Mouse (Mus musculus) limb, embryonic 10.5 days (tissue): ENCODE results near the gene 2200002D01Rik. TPM values are rescaled to one million over a fixed set of nuclear protein-coding genes. Genes with fewer than 3 reads are reported as not detected.

Experiments used
- DNase-seq: peaks from one replicate; pipeline ENCODE4 v3.0.0-alpha.2; 2017; ENCODE audit warnings: low spot score
- H3K27ac ChIP-seq: fragments of 300-500 bp; sonication (generic); 2 replicates; pipeline ENCODE4 v1.5.1; 2016; ENCODE audit warnings: mild to moderate bottlenecking
- H3K27me3 ChIP-seq: fragments of 300-500 bp; sonication (generic); 2 replicates; pipeline ENCODE4 v1.6.1; 2016; ENCODE audit warnings: low read depth, mild to moderate bottlenecking; ENCODE audit not compliant: poor library complexity, severe bottlenecking
- H3K36me3 ChIP-seq: fragments of 300-500 bp; sonication (generic); 2 replicates; pipeline ENCODE4 v1.6.1; 2016; ENCODE audit warnings: mild to moderate bottlenecking, moderate library complexity
- H3K4me1 ChIP-seq: fragments of 300-500 bp; sonication (generic); 2 replicates; pipeline ENCODE4 v1.6.1; 2016
- H3K4me3 ChIP-seq: fragments of 300-500 bp; sonication (generic); 2 replicates; pipeline ENCODE4 v1.5.1; 2016; ENCODE audit warnings: mild to moderate bottlenecking, moderate library complexity
- H3K9me3 ChIP-seq: fragments of 300-500 bp; sonication (generic); replicated peaks from 2 replicates; pipeline ENCODE4 v1.6.1; 2016; ENCODE audit warnings: mild to moderate bottlenecking
- WGBS: fragments of 180-500 bp; shearing (Covaris S2); methylation state at CpG from one replicate; pipeline ENCODE4 v1.1.7; 2016; 5-methylcytosine and 5-hydroxymethylcytosine counted together
- polyA plus RNA-seq: library from polyadenylated mRNA; unstranded; fragments of >200 nt; fragmentation: Nextera tagmentation; extraction: Ambion mirVana; gene quantifications from 2 replicates; pipeline ENCODE4 v1.2.1, GENCODE M21; 2016

The 2200002D01Rik gene
- polyA plus RNA-seq, 1 experiment from 2014 or later, result 2.6 TPM

DNA sequence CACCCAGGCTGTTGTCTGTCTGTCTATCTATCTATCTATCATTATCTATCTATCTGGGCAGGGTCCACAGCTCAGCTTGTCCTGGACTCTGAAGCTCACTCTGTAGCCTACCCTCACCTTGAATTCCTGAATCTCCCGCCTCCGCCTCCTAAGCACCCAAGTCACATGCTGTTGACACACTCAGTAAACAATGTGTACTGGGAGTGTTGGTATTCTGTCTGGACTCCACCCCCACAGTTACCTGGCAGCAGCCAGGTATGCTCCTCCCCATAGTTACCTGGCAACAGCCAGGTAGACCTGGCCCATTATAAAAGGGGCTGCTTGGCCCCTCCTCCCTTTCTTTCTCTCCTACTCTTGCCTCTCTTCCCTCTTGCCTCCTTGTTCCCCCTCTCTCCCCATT is 39.8 kb upstream of the 2200002D01Rik start:
- no peaks in the 10 kb centered on the region for H3K9me3 ChIP-seq
- WGBS, result 90% methylated on average over 2 of the region's 2 CpGs
- peaks cover 48% of the 10 kb centered on the region for H3K27me3 ChIP-seq

DNA sequence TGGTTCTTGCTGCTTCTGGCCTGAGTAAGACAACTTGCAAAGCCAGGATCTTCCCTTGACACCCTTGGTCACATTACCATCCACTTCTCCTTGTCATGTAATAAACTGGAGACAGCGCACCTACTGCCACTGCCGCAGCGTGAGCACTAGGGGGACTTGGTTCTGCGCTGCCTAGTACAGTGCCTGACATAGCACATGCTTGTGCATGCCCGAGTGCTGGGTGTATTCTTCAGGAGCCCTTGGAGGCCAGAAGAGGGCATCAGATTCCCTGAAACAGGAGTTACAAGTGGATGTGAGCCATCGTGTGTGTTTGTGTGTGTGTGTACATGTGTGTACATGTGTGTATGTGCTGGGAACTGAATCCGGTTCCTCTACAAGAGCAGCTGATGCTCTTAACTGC is 39.2 kb upstream of the 2200002D01Rik start:
- WGBS, result 91% methylated on average over 7 of the region's 7 CpGs
- no peaks in the 10 kb centered on the region for H3K36me3 ChIP-seq
- no peak overlapping the region for H3K27ac ChIP-seq
- peaks cover 53% of the 10 kb centered on the region for H3K27me3 ChIP-seq
- DNase-seq, result no peak
- H3K4me1 ChIP-seq, result peaks cover 45% of the 10 kb centered on the region
- no peak overlapping the region for H3K4me3 ChIP-seq
- H3K9me3 ChIP-seq, result no peaks in the 10 kb centered on the region

More for the DNA sequence above, 39.8 kb upstream of the 2200002D01Rik start:
- no peaks in the 10 kb centered on the region for H3K36me3 ChIP-seq
- DNase-seq, result no peak
- no peak overlapping the region for H3K27ac ChIP-seq
- H3K4me3 ChIP-seq, result no peak overlapping the region
- H3K4me1 ChIP-seq, result peaks cover 47% of the 10 kb centered on the region

DNA sequence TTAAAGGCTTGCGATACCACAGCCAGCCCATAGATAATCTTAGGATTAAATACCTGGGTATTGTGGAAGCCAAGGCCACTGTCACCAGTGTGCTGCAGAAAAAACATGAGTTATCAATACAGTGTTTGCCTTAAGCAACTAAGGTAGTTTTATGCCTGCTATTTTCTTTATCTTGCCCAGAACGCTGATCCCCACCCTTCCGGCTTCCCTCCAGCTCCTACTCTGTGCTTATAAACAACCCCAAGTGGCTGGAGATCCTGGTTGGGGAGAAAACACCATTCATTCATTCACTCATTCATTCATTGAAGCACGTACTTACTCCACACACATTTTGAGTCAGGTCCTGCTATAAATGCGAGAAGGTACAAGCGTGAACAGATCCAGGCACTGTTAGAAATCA is 36.3 kb upstream of the 2200002D01Rik start:
- peaks cover 70% of the 10 kb centered on the region for H3K27me3 ChIP-seq
- 92% methylated on average over 6 of the region's 6 CpGs for WGBS
- no peaks in the 10 kb centered on the region for H3K9me3 ChIP-seq
- H3K36me3 ChIP-seq, result no peaks in the 10 kb centered on the region
- H3K27ac ChIP-seq, result no peak overlapping the region
- peaks cover 41% of the 10 kb centered on the region for H3K4me1 ChIP-seq
- no peak overlapping the region for H3K4me3 ChIP-seq
- no peak for DNase-seq

DNA sequence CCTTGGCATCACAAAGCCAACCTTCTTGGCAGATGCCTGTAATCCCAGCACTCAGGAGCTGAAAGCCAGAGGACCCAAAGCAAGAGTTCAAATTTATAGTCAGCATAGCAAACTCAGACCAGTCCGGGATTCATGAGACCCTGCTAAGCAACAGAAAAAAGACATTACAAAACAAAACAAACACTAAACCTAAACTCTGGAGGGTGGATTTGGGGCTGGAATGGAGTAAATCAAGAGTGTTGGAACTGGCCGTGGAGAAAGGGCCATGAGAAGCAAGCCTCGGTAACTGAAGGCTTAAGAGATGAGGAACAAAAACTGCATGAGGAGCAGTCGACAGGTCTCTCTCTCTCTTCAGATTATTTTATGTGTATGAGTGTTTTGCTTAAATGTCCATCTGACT is 35.6 kb upstream of the 2200002D01Rik start:
- H3K9me3 ChIP-seq, result no peaks in the 10 kb centered on the region
- H3K27me3 ChIP-seq, result peaks cover 72% of the 10 kb centered on the region
- no peaks in the 10 kb centered on the region for H3K36me3 ChIP-seq
- H3K27ac ChIP-seq, result no peak overlapping the region
- WGBS, result 90% methylated on average over 4 of the region's 4 CpGs
- peaks cover 35% of the 10 kb centered on the region for H3K4me1 ChIP-seq
- no peak overlapping the region for H3K4me3 ChIP-seq
- DNase-seq, result no peak

DNA sequence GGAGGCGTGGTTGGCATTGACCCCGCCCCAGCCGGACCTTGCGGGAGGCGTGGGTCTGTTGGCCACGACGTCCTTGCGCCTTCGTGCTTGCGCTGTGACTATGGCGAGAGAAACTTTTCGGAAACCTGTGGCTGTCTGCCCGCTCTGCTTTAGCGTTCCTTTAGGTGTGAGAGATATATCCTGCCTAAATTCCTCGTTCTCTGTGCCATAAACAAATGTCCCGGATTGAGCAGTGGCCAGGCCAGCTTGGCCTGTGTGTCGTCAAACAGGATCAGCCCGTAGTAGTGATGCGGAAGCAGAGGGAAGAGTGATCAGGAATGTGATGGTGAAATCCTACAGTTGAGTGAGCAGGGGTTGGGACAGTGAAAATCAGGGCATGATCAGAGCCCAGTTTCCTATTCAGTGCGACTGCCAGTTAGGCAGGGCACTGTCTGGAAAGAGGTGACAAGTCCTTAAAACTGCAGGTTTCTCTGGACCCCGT is 33.8 kb upstream of the 2200002D01Rik start:
- Histone ChIP-seq H3K27ac (peak overlapping the region; percentile 82), H3K27me3 (peaks cover 58% of the 10 kb centered on the region), H3K36me3 (no peaks in the 10 kb centered on the region), H3K4me1 (peaks cover 30% of the 10 kb centered on the region), H3K4me3 (peak overlapping the region; percentile 61), H3K9me3 (no peaks in the 10 kb centered on the region)
- 10% methylated on average over 21 of the region's 21 CpGs for WGBS
- no peak for DNase-seq

DNA sequence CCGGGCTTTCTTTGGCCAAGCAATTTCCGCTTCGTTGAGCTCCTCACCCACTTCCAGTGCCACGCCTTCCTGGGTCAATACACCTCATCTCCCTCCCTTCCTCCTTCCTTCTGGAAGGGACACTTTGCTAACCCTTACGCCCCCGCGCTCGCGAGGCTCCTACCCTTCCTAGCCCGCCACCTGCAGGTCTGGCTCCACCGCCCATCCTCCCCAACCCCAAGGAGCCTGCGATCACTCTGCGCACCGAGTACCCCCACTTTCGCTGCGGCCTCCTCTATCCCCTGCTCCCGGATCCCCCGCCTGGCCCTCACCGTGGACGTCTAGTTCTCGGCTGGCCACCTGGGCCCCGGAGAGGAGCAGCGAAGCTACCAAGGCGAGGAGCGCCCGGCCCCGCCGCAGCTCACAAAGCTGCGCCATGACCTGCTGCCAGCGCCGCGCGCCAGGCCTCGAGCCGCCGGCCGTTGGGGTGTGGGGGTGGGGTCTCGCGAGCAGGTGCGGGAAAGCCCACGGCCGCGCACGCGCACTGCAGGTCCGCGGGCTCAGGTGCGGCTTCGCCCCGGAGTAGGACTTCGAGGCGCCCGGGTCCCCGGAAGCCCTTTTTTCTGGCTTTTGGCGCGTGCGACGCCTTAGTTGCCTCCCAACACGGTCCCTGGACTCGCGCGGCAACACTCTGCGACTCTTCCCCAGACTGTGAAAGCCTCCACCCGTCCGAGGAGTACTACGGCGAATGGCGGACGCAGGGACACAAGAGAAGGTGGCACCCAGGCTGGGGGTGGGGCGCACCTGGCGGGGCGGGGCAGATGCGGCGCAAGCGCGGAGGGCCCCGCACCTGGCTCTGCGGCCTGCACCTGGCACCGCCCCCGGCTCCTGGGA is 33.2 kb upstream of the 2200002D01Rik start, which contains the start of gene Spint2:
TSS of gene Spint2 (minus strand) at position 712 of the 873 bp plus-strand sequence.
- under 1% methylated on average over 80 of the region's 80 CpGs for whole genome bisulfite sequencing
- Histone ChIP-seq H3K9me3 (no peaks in the 10 kb centered on the region), H3K4me1 (peaks cover 37% of the 10 kb centered on the region), H3K36me3 (no peaks in the 10 kb centered on the region), H3K4me3 (peak within 1 kb of the TSS; percentile 61), H3K27me3 (peaks cover 54% of the 10 kb centered on the region), H3K27ac (peak within 1 kb of the TSS; percentile 82)
- DNase-seq, result peak; percentile 74

DNA sequence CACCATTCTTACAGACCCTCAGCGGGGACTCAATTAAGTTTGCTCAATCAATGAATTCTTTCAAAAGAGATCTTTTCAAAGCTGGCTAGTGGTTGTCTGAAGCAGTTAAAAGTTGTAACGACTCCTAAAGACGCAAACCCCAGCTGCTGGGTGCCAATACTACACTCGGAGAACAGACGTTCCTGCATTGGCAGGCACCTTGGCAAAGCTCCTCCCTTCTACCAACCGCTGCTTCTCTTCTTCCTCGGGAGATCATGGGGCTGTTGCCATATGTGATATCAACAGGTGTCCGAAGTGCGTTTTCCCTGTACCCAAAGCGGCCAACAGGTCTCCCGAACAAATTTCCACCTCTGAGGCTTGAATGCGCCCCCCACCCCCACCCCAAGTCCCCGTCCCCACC is 32.5 kb upstream of the 2200002D01Rik start:
- WGBS, result 15% methylated on average over 13 of the region's 13 CpGs
- H3K36me3 ChIP-seq, result no peaks in the 10 kb centered on the region
- H3K27me3 ChIP-seq, result peaks cover 54% of the 10 kb centered on the region
- no peak for DNase-seq
- H3K4me3 ChIP-seq, result peak overlapping the region; percentile 61
- peaks cover 43% of the 10 kb centered on the region for H3K4me1 ChIP-seq
- H3K9me3 ChIP-seq, result no peaks in the 10 kb centered on the region
- H3K27ac ChIP-seq, result peak overlapping the region; percentile 82

DNA sequence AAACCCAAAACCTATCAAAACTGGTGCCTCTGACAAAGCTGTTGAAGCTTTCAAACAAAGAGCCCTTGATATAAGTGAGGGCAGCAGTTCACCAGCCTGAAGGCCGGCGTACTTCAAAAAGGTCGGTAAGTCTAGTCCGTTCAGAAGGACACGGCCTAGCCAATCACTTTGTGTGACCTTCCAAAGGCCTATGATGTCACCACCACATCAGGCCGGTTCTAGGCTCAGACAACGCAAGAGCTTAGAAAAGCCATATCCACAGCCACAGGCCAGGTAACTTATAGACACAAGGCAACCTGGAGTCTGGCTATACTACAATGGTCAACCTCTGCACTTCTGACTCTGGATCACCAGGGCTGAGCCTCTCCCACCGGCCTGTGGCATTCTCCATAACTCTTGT is 31.7 kb upstream of the 2200002D01Rik start:
- peaks cover 49% of the 10 kb centered on the region for H3K27me3 ChIP-seq
- H3K4me1 ChIP-seq, result peaks cover 43% of the 10 kb centered on the region
- 0 out of 2 replicates have a peak overlapping the region, but pooled peaks have one; percentile 82 for H3K27ac ChIP-seq
- no peaks in the 10 kb centered on the region for H3K36me3 ChIP-seq
- H3K4me3 ChIP-seq, result 0 out of 2 replicates have a peak overlapping the region, but pooled peaks have one; percentile 61
- H3K9me3 ChIP-seq, result no peaks in the 10 kb centered on the region
- 72% methylated on average over 8 of the region's 8 CpGs for WGBS
- no peak for DNase-seq

DNA sequence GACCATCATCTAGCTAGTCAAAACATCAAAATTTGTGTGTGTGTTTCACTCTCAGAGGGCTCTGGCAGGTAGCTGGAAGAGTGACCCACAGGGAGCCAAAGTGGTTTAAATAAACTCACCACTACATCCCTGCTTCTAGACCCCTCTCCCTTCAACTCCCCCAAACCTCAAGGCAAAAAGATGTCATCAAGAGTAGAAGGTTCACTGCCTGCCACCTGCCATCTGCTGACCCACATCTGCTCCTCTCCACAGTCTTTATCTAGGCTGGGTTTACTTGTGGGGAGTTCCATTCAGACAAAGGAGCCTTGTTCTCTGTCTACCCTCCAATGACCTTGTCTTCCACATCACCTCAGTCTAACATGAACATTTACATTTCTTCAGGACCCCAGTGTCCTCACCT is 31.0 kb upstream of the 2200002D01Rik start:
- H3K36me3 ChIP-seq, result no peaks in the 10 kb centered on the region
- no peak overlapping the region for H3K4me3 ChIP-seq
- H3K9me3 ChIP-seq, result no peaks in the 10 kb centered on the region
- no peak for DNase-seq
- peak overlapping the region; percentile 17; the same call in 1 of the 2 replicates for H3K27ac ChIP-seq
- H3K27me3 ChIP-seq, result peaks cover 44% of the 10 kb centered on the region
- peaks cover 43% of the 10 kb centered on the region for H3K4me1 ChIP-seq

DNA sequence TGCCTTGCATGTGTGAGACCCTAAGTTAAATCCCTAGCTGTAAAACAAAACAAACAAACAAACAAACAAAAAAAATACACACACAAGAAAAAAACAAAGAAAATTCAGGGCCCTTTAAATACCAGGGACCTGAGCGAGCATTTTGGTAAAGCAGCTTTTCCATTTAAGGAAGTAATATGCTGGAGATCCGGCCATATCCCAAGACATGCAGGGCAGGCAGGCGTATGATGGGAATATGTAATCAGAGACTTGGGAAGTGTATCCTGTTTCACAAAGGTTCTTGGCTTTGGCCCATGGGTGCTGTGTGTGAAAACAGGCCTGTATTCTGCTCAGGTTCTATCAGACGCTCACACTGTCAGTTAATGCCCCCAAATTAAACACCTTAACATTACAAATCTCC is 29.2 kb upstream of the 2200002D01Rik start:
- Histone ChIP-seq H3K27me3 (peaks cover 35% of the 10 kb centered on the region), H3K4me1 (peaks cover 42% of the 10 kb centered on the region), H3K27ac (no peak overlapping the region), H3K9me3 (no peaks in the 10 kb centered on the region), H3K4me3 (no peak overlapping the region), H3K36me3 (no peaks in the 10 kb centered on the region)
- 87% methylated on average over 4 of the region's 4 CpGs for WGBS
- no peak for DNase-seq

DNA sequence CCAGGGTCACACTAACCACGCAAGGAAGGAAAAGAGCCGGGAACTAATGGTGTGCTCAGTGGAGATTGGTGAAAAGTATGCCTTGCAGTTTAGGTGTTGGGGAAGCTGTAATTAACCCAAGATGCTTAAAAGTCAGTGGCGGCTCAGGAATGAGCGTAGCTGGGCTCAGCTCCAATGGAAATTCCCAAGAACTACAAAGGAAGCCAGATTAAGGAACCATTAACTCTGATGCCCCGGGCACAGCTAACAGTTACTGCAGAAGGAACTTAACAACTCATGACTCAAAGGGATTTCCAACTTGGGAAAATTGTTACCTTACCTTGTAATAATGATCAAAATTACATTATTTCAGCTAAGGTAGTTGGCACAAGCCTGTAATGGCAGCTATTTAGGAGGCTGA is 28.4 kb upstream of the 2200002D01Rik start:
- Histone ChIP-seq H3K27ac (peak overlapping the region; percentile 21; the same call in 1 of the 2 replicates), H3K9me3 (no peaks in the 10 kb centered on the region), H3K36me3 (no peaks in the 10 kb centered on the region), H3K4me1 (peaks cover 34% of the 10 kb centered on the region), H3K4me3 (no peak overlapping the region), H3K27me3 (peaks cover 27% of the 10 kb centered on the region)
- 31% methylated on average over 5 of the region's 5 CpGs for WGBS
- no peak for DNase-seq

DNA sequence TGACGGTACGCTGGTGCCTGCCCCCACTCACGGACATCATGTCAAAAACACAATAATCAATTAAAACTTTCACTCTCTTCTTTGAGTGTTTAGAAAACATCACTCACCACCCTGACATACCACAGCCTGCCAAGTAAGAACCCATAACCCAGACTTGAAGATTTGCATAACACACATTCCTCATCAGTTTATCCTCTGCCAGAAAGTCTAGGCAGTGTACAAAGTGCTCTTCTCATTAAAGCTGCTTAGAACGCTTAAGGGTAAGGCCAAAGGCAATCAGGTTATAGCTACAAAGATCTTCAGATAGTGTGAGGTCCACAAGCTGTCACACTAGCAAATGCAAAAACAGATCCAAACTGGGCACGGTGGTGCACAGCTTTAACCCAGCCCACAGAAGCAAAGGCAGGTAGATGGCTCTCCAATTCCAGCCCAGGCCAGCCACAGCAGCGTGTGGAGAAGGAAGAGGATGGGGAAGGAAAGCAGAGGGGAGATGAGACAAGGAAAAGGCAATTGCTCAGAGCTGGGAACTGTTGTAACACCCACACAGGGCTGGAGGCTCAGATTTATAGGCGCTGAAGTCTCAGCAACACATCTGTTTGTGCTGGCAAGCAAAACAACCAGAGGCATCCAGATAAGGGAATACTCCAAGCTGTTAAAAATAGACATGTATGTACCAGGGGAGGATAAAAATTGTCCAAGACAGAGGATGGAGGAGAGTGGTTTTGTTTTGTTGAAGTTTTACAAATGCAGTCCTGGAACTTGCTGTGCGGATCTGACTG is 23.6 kb upstream of the 2200002D01Rik start:
- Histone ChIP-seq H3K4me1 (peaks cover 16% of the 10 kb centered on the region), H3K9me3 (no peaks in the 10 kb centered on the region), H3K4me3 (no peak overlapping the region), H3K27ac (no peak overlapping the region), H3K36me3 (no peaks in the 10 kb centered on the region), H3K27me3 (no peaks in the 10 kb centered on the region)
- DNase-seq, result no peak
- WGBS, result 72% methylated on average over 8 of the region's 8 CpGs

DNA sequence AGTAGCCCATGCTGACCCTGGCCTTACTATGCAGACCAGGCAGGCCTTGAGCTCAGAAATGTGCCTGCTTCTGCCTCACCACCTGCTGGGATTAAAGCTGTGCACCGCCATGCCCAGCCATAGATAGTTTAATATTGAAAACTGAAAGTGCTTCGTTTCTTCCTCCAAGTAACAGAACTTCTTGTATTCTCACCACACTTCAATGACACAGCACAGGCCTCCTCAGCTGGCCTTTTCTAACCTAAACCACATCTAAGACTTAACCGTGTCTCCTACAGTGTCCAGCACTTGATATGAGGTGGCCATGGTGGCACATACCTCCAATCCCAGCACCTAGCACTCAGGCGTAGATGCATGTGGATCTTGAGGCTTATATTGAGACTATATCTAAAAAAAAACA is 22.2 kb upstream of the 2200002D01Rik start:
- Histone ChIP-seq H3K9me3 (no peaks in the 10 kb centered on the region), H3K27ac (no peak overlapping the region), H3K27me3 (no peaks in the 10 kb centered on the region), H3K4me1 (peaks cover 12% of the 10 kb centered on the region; the same call in 1 of the 2 replicates), H3K4me3 (no peak overlapping the region), H3K36me3 (no peaks in the 10 kb centered on the region)
- WGBS, result 94% methylated on average over 4 of the region's 4 CpGs
- no peak for DNase-seq
